23 mouse cellular contexts compared by ENCODE assay signal in genomic region chr11:54614560-54614959, GRCm38 (mm10).
"Had no signal": no experiment of that assay in that cellular context is flagged by ENCODE, and none has a peak within 500 bp of the region (broad histone marks: within the 10 kb centered on the region; RNA-seq: fewer than 3 reads in every experiment).

No protein-coding gene starts in this region.

- H3K27ac ChIP-seq: gastrocnemius, adult 2 months; heart, embryonic 10.5 days; hindbrain, embryonic 10.5 days; hindbrain, embryonic 12.5 days; hindbrain, embryonic 14.5 days; intestine, embryonic 15.5 days; limb, embryonic 13.5 days had no signal

- H3K36me3 ChIP-seq: heart, embryonic 10.5 days; hindbrain, embryonic 10.5 days; hindbrain, embryonic 12.5 days; intestine, embryonic 15.5 days; limb, embryonic 13.5 days had no signal

- DNase-seq: gastrocnemius, adult 2 months; gastrocnemius, postnatal 10 days; gastrocnemius, postnatal 25 days; heart, adult 18-20 months; heart, postnatal 10 days; heart, postnatal 4 days; kidney, adult 18-20 months; kidney, adult 8-10 months; kidney, postnatal 10 days; kidney, postnatal 25 days; layer of hippocampus, adult 9-11 months; layer of hippocampus, postnatal 36 days; left cerebral cortex, postnatal 4 days had no signal

- H3K4me2 ChIP-seq: heart, embryonic 12.5 days; hindbrain, embryonic 12.5 days; hindbrain, embryonic 14.5 days; intestine, embryonic 15.5 days; limb, embryonic 13.5 days had no signal

- H3K4me1 ChIP-seq: heart, embryonic 10.5 days; heart, embryonic 12.5 days; hindbrain, embryonic 10.5 days; hindbrain, embryonic 12.5 days; intestine, embryonic 15.5 days had no signal

- H3K9me3 ChIP-seq: heart, embryonic 10.5 days; heart, embryonic 12.5 days; hindbrain, embryonic 10.5 days; hindbrain, embryonic 12.5 days; intestine, embryonic 15.5 days; limb, embryonic 13.5 days had no signal

- H3K9ac ChIP-seq: heart, embryonic 12.5 days; hindbrain, embryonic 12.5 days; hindbrain, embryonic 14.5 days; intestine, embryonic 15.5 days; limb, embryonic 13.5 days had no signal

- H3K4me3 ChIP-seq: gastrocnemius, adult 2 months; heart, embryonic 10.5 days; heart, embryonic 12.5 days; hindbrain, embryonic 10.5 days; hindbrain, embryonic 12.5 days; intestine, embryonic 15.5 days; limb, embryonic 13.5 days had no signal

- H3K27me3 ChIP-seq: heart, embryonic 12.5 days; hindbrain, embryonic 12.5 days; intestine, embryonic 15.5 days; limb, embryonic 13.5 days had no signal

- ATAC-seq: hindbrain, embryonic 16.5 days; inflammation-experienced regulatory T-cells, adult 6 months; intestine, embryonic 15.5 days; intestine, postnatal 0 days had no signal
